In the genomic region with DNA sequence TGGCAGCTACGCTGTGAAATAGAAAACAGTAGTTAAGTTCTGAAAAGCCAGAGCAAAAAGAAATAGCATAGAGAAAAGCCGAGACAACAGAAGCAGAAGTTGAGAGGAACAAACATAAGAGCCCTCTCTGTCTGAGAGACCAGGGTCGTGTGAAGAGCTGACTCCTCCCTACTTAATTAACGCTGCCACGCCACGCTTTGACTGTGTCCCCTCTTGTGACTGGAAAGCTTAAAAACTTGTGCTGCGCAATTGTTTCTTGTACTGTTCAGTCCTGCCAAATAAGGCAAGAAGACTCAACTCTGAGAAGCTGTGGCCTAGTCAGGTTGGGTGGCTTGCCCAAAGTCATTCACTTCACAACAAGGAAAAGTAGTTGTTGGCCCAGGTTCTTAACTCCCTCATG, we compare ENCODE assay signal across 20 mouse cellular contexts. TPM values are rescaled to one million over a fixed set of nuclear protein-coding genes. Genes with fewer than 3 reads are reported as not detected.
A peak's percentile ranks its signal among the peaks of the same experiment; 100 is the strongest.
DNase-seq lines count a peak whose midpoint lies in the region; ATAC-seq and TF ChIP-seq lines count a peak whose summit lies in the region.
"Had no signal": no experiment of that assay in that cellular context is flagged by ENCODE, and none has a peak within 500 bp of the region (broad histone marks: within the 10 kb centered on the region; RNA-seq: fewer than 3 reads in every experiment).

No protein-coding gene starts in this region.

- no peaks in the 10 kb centered on the region for H3K36me3 ChIP-seq in hindbrain, postnatal 0 days (ENCODE audit: insufficient read depth, low read length)
- H3K36me3 ChIP-seq in hindbrain, embryonic 13.5 days: no peaks in the 10 kb centered on the region
- H3K36me3 ChIP-seq in limb, embryonic 12.5 days: no peaks in the 10 kb centered on the region
- no peaks in the 10 kb centered on the region for H3K36me3 ChIP-seq in limb, embryonic 10.5 days
- no peaks in the 10 kb centered on the region for H3K36me3 ChIP-seq in limb, embryonic 15.5 days
- H3K36me3 ChIP-seq: heart, embryonic 10.5 days; midbrain, embryonic 13.5 days had no signal

- intact Hi-C loops in gastrocnemius, adult 2 months (cut with DNase I): no loop called here

- H3K27me3 ChIP-seq in hindbrain, postnatal 0 days (ENCODE audit: insufficient read depth, low read length): no peaks in the 10 kb centered on the region
- no peaks in the 10 kb centered on the region for H3K27me3 ChIP-seq in hindbrain, embryonic 13.5 days
- 0 out of 2 replicates have a peak, but pooled peaks cover 3% of the 10 kb centered on the region for H3K27me3 ChIP-seq in limb, embryonic 12.5 days
- H3K27me3 ChIP-seq in limb, embryonic 10.5 days (ENCODE audit: low read depth, poor library complexity, severe bottlenecking): no peaks in the 10 kb centered on the region
- no peaks in the 10 kb centered on the region for H3K27me3 ChIP-seq in limb, embryonic 15.5 days
- H3K27me3 ChIP-seq: liver, embryonic 13.5 days had no signal

- H3K9me3 ChIP-seq in hindbrain, postnatal 0 days (ENCODE audit: low read length): no peaks in the 10 kb centered on the region
- no peaks in the 10 kb centered on the region for H3K9me3 ChIP-seq in hindbrain, embryonic 13.5 days
- no peaks in the 10 kb centered on the region for H3K9me3 ChIP-seq in limb, embryonic 12.5 days
- H3K9me3 ChIP-seq in limb, embryonic 10.5 days (replicated peaks): no peaks in the 10 kb centered on the region
- no peaks in the 10 kb centered on the region for H3K9me3 ChIP-seq in limb, embryonic 15.5 days
- H3K9me3 ChIP-seq: heart, embryonic 10.5 days; liver, embryonic 13.5 days; midbrain, embryonic 13.5 days had no signal

- no peak for DNase-seq in gastrocnemius, adult 2 months
- DNase-seq in gastrocnemius, adult 18-20 months (ENCODE audit: low spot score): no peak
- DNase-seq in hindbrain, postnatal 0 days (ENCODE audit: low spot score): peak; percentile 46
- no peak for DNase-seq in limb, embryonic 10.5 days (ENCODE audit: low spot score)
- no peak for DNase-seq in c-Kit-positive CD71-positive TER-119-positive erythroid progenitor cells, embryonic 14.5 days (ENCODE audit: low spot score)
- DNase-seq: adrenal gland, adult 2 months; cerebellum, adult 9-10 months; gastrocnemius, postnatal 10 days; kidney, postnatal 36 days; liver, embryonic 13.5 days; retina, postnatal 1 day; thymus, postnatal 25 days had no signal

- H3K4me2 ChIP-seq in hindbrain, postnatal 0 days (ENCODE audit: low read depth, low read length): no peak overlapping the region
- H3K4me2 ChIP-seq in hindbrain, embryonic 13.5 days: no peak overlapping the region
- H3K4me2 ChIP-seq in limb, embryonic 12.5 days: no peak overlapping the region
- no peak overlapping the region for H3K4me2 ChIP-seq in limb, embryonic 15.5 days
- H3K4me2 ChIP-seq: liver, embryonic 13.5 days; midbrain, embryonic 13.5 days had no signal

- H3K4me3 ChIP-seq in gastrocnemius, adult 2 months: no peak overlapping the region
- H3K4me3 ChIP-seq in hindbrain, postnatal 0 days (ENCODE audit: low read length): no peak overlapping the region
- H3K4me3 ChIP-seq in hindbrain, embryonic 13.5 days: no peak overlapping the region
- no peak overlapping the region for H3K4me3 ChIP-seq in limb, embryonic 12.5 days (replicated peaks)
- H3K4me3 ChIP-seq in limb, embryonic 10.5 days: no peak overlapping the region
- no peak overlapping the region for H3K4me3 ChIP-seq in limb, embryonic 15.5 days
- H3K4me3 ChIP-seq: heart, embryonic 10.5 days; liver, embryonic 13.5 days; midbrain, embryonic 13.5 days had no signal

- H3K4me1 ChIP-seq in hindbrain, postnatal 0 days (ENCODE audit: insufficient read depth, low read length): no peaks in the 10 kb centered on the region
- no peaks in the 10 kb centered on the region; the same call in 1 of the 2 replicates for H3K4me1 ChIP-seq in hindbrain, embryonic 13.5 days (replicated peaks)
- H3K4me1 ChIP-seq in limb, embryonic 12.5 days (replicated peaks): peaks cover 21% of the 10 kb centered on the region
- peaks cover 11% of the 10 kb centered on the region; the same call in 1 of the 2 replicates for H3K4me1 ChIP-seq in limb, embryonic 10.5 days
- H3K4me1 ChIP-seq in limb, embryonic 15.5 days: peaks cover 20% of the 10 kb centered on the region
- H3K4me1 ChIP-seq: liver, embryonic 13.5 days; midbrain, embryonic 13.5 days had no signal

- no peak for TF ChIP-seq CTCF in gastrocnemius, adult 2 months (IDR thresholded peaks at IDR 0.05)
- no peak for TF ChIP-seq CTCF in hindbrain, postnatal 0 days (IDR thresholded peaks at IDR 0.05; ENCODE audit: low read depth)

- peak; percentile 76; the same call in 1 of the 2 replicates for ATAC-seq in hindbrain, postnatal 0 days
- ATAC-seq in hindbrain, embryonic 13.5 days (ENCODE audit: low FRiP score): no peak
- ATAC-seq in limb, embryonic 12.5 days (ENCODE audit: insufficient number of reproducible peaks, insufficient read depth, low FRiP score, low TSS enrichment, low read depth): no peak
- ATAC-seq in limb, embryonic 15.5 days (ENCODE audit: insufficient number of reproducible peaks, low FRiP score, low TSS enrichment, low read depth): no peak
- ATAC-seq: lung, postnatal 0 days; midbrain, embryonic 13.5 days had no signal

- peak overlapping the region; percentile 46 for H3K27ac ChIP-seq in gastrocnemius, adult 2 months
- peak overlapping the region; percentile 64; the same call in 1 of the 2 replicates for H3K27ac ChIP-seq in hindbrain, postnatal 0 days
- H3K27ac ChIP-seq in hindbrain, embryonic 13.5 days: no peak overlapping the region
- peak overlapping the region; percentile 35; the same call in 1 of the 2 replicates for H3K27ac ChIP-seq in limb, embryonic 12.5 days
- no peak overlapping the region for H3K27ac ChIP-seq in limb, embryonic 10.5 days
- H3K27ac ChIP-seq in limb, embryonic 15.5 days: peak overlapping the region; percentile 69
- H3K27ac ChIP-seq: heart, embryonic 10.5 days; liver, embryonic 13.5 days; midbrain, embryonic 13.5 days had no signal

- 56% methylated on average over 7 of the region's 7 CpGs for WGBS in hindbrain, postnatal 0 days
- WGBS in hindbrain, embryonic 13.5 days: 67% methylated on average over 7 of the region's 7 CpGs
- WGBS in limb, embryonic 12.5 days: 71% methylated on average over 7 of the region's 7 CpGs
- 74% methylated on average over 7 of the region's 7 CpGs for WGBS in limb, embryonic 10.5 days
- WGBS in limb, embryonic 15.5 days: 69% methylated on average over 7 of the region's 7 CpGs

- no peak overlapping the region for H3K9ac ChIP-seq in hindbrain, postnatal 0 days (replicated peaks; ENCODE audit: low read length)
- no peak overlapping the region for H3K9ac ChIP-seq in hindbrain, embryonic 13.5 days
- no peak overlapping the region for H3K9ac ChIP-seq in limb, embryonic 12.5 days (replicated peaks)
- no peak overlapping the region for H3K9ac ChIP-seq in limb, embryonic 15.5 days
- H3K9ac ChIP-seq: liver, embryonic 13.5 days; midbrain, embryonic 13.5 days had no signal

RNA-seq across cellular contexts. Expression of a gene that starts 52.7 kb away (rescaled TPM):
- 10 to 100 TPM; 17.4 to 19.2 TPM for total RNA-seq in gastrocnemius, adult 2 months (2021)
- total RNA-seq in gastrocnemius, adult 18-20 months (2021): 10 to 100 TPM; 21.8 to 25.8 TPM
- 21.9 and 23.3 TPM in 2 replicates for total RNA-seq in hindbrain, postnatal 0 days (2014; rRNA removed)
- polyA plus RNA-seq in hindbrain, postnatal 0 days (2015; fragmentation: Nextera tagmentation; extraction: Ambion mirVana): 13.4 and 13.5 TPM in 2 replicates
- polyA plus RNA-seq in hindbrain, embryonic 13.5 days (2015; fragmentation: Nextera tagmentation; extraction: Ambion mirVana): 9.2 and 10.2 TPM in 2 replicates
- polyA plus RNA-seq in limb, embryonic 12.5 days (2016; fragmentation: Nextera tagmentation; extraction: Ambion mirVana): 57.6 and 66.9 TPM in 2 replicates
- 16.9 and 33.7 TPM in 2 replicates for polyA plus RNA-seq in limb, embryonic 10.5 days (2016; fragmentation: Nextera tagmentation; extraction: Ambion mirVana)
- 43.3 and 44.2 TPM in 2 replicates for polyA plus RNA-seq in limb, embryonic 15.5 days (2015; fragmentation: Nextera tagmentation; extraction: Ambion mirVana)
- total RNA-seq: megakaryocyte progenitor cell, adult 5-6 weeks; neutrophil, adult 5-6 weeks had no signal

Comparison
In these comparisons a context has a peak if more than half of its experiments do, and no peak if none do; other contexts are left out.
1. H3K27ac ChIP-seq: peak in gastrocnemius, adult 2 months (single experiment), hindbrain, postnatal 0 days (single experiment), limb, embryonic 12.5 days (single experiment) and limb, embryonic 15.5 days (single experiment); none in hindbrain, embryonic 13.5 days (single experiment) and limb, embryonic 10.5 days (single experiment).